Mouse (Mus musculus) heart, adult 10 weeks (tissue): ENCODE results near the gene Vmn2r79. TPM values are rescaled to one million over a fixed set of nuclear protein-coding genes. Genes with fewer than 3 reads are reported as not detected.

Experiments used
- polyA plus RNA-seq: library from polyadenylated mRNA; stranded (reverse); fragments of 350-450 nt; fragmentation: Illumina TruSeq; extraction: RNeasy Lipid Tissue Mini Kit (QIAGEN cat#74804); gene quantifications from one replicate; pipeline ENCODE4 v1.2.3, GENCODE M21; 2014; ENCODE audit warnings: low read depth, low replicate concordance

The Vmn2r79 gene
- not detected for polyA plus RNA-seq

DNA sequence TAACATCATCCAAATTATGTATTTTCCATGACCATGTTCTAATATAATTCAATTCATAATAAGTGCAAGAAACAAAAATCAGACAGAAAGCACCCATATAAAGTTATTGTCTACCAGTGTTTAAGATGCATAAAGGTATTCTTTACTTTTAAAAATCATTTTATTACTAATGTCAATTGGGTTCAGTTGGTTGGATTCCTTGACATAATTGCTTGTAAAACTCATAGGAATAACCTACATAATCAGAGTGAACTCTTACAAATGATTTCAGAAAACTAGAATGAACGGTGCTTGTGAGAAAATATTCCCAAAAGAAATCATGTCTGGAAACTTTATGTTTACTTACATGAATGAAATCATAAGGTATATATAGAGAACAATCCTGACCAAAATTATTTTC, at the start of gene Vmn2r79:
TSS of gene Vmn2r79 (plus strand) at position 301 of the 400 bp plus-strand sequence.

Other genes with a start within 250 kb of the Vmn2r79 start
- 0.47 TPM for gene Folh1, start 220.2 kb upstream of the Vmn2r79 start, polyA plus RNA-seq
- gene Vmn2r77, start 201.1 kb upstream of the Vmn2r79 start, polyA plus RNA-seq, result not detected
- not detected for gene Vmn2r78, start 81.0 kb upstream of the Vmn2r79 start, polyA plus RNA-seq
- gene Nox4, start 250.0 kb downstream of the Vmn2r79 start, polyA plus RNA-seq, result 2.0 TPM